Mouse (Mus musculus) kidney, postnatal 10 days (tissue): ENCODE measurements around the gene Khdc4.

Experiments
- DNase-seq: peaks from one replicate; pipeline ENCODE4 v3.0.0; 2021; ENCODE audit warnings: mixed read lengths

Gene Khdc4

DNA sequence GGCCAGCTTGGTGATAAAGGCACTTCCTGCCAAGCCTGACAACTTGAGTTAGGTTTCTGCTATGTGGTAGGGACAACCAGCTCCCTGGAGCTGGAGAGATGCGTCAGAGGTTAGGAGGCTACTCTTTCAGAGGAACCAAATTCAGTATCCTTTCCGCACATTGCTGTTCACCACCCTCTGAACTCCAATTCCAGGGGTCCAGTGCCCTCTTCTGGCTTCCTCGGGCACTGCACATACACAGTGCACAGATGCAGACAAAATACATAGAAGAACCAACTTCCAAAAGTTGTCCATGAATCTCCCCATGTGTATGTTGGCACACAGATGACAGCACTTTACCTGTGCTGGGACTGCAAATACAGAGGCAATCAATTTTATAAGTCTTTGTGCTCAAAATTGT lies 53.0 kb downstream of the Khdc4 start:
- peak; percentile 82 for DNase-seq

- DNase-seq = no peak
Measured at GRCm38 (mm10) chr3:88740147-88740546, 54.5 kb downstream of the Khdc4 start.

- no peak for DNase-seq
Measured at GRCm38 (mm10) chr3:88745534-88745933, 59.9 kb downstream of the Khdc4 start.

DNA sequence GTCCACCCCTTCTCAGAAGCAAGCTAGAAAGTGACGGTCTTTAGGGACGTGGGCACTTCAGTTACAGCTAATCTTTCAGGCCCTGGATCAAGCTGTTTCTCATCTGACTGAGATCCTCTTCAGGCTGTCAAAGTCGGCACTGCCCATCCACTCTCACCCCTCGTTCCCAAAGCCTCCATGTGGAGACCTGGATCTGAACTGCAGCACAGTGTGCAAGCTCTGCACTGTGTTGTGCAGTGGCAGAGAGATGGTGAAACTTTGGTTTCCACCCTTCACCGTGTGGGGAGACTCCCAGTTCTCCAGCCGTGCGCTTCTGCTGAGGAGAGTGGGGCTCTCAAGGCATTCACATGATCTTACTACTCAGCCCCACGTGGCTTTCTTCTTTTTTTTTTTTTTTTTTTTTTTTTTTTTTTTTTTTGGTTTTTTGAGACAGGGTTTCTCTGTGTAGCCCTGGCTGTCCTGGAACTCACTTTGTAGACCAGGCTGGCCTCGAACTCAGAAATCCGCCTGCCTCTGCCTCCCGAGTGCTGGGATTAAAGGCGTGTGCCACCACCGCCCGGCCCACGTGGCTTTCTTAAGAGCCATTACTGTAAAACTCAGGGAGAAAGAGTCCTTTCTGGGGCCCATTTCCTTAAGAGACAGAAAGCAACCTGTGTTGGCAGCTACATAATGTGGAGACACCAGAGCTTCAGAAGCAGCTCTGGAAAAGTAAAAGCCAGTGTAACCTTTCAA lies 60.7 kb downstream of the Khdc4 start:
- no peak for DNase-seq

- no peak for DNase-seq
Measured at GRCm38 (mm10) chr3:88746871-88747231, 61.2 kb downstream of the Khdc4 start.

DNA sequence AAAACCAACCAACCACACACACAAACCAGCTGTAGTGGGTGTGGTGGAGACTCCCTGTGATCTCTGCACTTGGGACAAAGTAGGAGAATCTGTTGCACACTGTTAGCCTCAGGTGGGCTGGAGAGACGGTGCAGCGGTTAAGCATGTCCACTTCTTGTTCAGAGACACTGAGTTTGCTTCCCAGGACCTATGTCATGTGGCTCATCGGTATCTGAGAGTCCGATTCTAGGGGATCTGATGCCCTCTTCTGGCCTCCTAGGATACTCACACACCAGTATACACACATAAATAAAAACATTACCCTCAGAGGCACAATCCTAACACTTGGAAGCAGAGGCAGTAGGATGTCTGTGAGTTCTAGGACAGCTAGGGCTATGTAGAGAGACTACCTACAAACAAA lies 68.7 kb downstream of the Khdc4 start:
- DNase-seq = no peak

DNA sequence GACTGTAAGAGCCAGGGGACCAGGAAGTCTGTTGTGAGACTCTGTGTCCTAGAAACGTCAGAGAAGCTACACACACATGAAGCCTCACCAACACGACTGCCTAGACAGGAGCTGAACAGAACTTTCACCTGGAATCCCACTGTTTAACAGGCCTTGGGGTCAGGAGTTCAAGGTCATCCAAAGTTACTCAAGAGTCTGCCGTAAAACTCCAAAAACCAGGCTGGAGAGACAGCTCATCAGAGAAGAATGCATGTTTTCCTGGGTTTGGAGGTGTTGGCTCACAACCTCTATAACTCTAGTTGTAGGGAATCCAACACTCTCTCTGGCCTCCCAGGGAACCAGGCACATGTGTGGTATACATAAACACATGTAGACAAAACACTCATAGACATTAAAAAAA lies 69.9 kb downstream of the Khdc4 start:
- no peak for DNase-seq

DNA sequence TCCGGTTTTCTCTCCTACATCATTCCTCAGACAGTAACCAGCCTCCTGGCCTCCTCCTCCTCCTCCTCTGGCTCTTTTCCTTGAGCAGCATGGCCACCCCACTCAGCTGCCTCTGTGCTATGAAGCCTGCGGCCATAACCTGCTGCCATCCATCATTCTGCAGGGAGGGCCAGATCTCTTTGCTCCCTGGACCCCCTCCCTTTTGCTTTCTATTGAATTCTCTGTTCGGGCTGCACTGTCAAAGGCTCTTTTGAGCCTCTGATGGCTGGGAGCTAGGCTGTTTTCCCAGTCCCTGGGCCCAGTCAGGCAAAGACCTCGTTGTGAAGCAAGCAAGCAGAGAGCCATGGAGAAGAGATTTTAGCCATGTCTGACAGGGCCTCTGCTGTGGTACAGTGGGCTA lies 70.7 kb downstream of the Khdc4 start:
- DNase-seq = no peak

DNA sequence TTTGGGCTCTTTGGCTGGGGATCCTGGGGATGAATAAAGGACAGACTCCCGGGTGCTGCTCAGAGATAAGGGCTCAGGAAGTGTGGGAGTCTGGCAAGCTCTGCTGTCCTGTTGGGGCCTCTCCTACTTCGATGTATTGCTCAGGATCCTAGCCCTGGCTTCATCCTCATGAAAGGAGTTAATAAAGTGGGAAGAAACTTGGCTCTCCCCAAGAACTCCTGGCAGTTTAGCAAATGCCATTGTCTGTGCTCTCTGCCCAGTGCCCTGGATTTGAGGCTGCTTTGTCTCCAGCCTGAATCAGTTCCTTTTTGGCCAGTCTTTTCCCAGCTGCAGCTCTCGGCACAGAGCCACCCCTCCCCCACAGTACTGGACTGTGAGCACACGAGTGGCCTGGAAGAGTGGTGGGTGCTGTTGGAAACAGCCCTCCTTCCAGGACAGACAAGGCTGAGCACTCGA lies 72.5 kb downstream of the Khdc4 start:
- peak; percentile 87 for DNase-seq

GRCm38 (mm10) chr3:88761619-88762018 lies 76.0 kb downstream of the Khdc4 start:
- DNase-seq = no peak

DNA sequence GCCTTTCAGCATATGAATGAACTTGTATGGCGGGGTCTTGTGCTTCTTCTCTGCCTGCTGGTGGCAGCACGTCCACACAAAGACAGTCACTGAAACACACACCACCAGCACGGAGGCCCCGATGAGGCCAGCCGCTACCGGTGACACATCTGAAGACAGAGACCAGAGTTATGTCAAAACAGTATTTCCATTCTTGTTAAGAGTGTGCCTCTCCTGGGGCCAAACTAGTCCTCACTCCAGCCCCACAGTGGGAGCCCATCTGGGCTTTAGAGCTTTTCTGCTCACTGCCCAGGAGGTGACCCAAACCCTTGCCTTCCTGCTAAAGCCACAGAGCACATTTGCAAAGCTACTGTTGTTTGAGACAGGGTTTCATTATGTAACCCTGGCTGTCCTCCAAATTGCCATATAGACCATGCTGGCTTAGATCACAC lies 76.8 kb downstream of the Khdc4 start:
- no peak for DNase-seq
